Mouse (Mus musculus) heart, adult 18-20 months (tissue): ENCODE measurements at regions not wholly inside any gene's neighbourhood (a gene's known extent, or its start where the extent isn't known, plus 50 kb on each side); places are given as distances from the start of the nearest gene placed in this dataset.
"Not testable (repeated sequence)": the region's sequence is repeated elsewhere in the genome, so short reads cannot be mapped to it uniquely, and the experiment has no call there.

Experiments
- DNase-seq, 2 experiments: peaks; one replicate each; pipeline ENCODE4 v3.0.0; 2021 to 2022; ENCODE audit warnings: mixed read lengths in 1 of 2

GRCm38 (mm10) chr13:52331068-52331467 is 200.0 kb downstream of the Diras2 start:
- DNase-seq = no peak

GRCm38 (mm10) chr13:52334962-52335361 is 196.1 kb downstream of the Diras2 start:
- DNase-seq = no peak

GRCm38 (mm10) chr13:52337936-52338335 is 193.1 kb downstream of the Diras2 start:
- DNase-seq = no peak

GRCm38 (mm10) chr13:52339156-52339555 is 191.9 kb downstream of the Diras2 start:
- DNase-seq = no peak

- no peak for DNase-seq
Measured at GRCm38 (mm10) chr13:52341981-52342380, 189.1 kb downstream of the Diras2 start.

GRCm38 (mm10) chr13:52344383-52344782 is 186.7 kb downstream of the Diras2 start:
- DNase-seq = no peak

GRCm38 (mm10) chr13:52344853-52345252 is 186.2 kb downstream of the Diras2 start:
- peak; percentile 5 to 6 for DNase-seq

- peak; percentile 9 to 10 for DNase-seq
Measured at GRCm38 (mm10) chr13:52345375-52346026, 185.6 kb downstream of the Diras2 start.

- no peak for DNase-seq
Measured at GRCm38 (mm10) chr13:52346027-52346375, 185.1 kb downstream of the Diras2 start.

GRCm38 (mm10) chr13:52347631-52348030 is 183.4 kb downstream of the Diras2 start:
- no peak for DNase-seq

- no peak for DNase-seq
Measured at GRCm38 (mm10) chr13:52349606-52350005, 181.5 kb downstream of the Diras2 start.

GRCm38 (mm10) chr13:52352576-52352975 is 178.5 kb downstream of the Diras2 start:
- DNase-seq = peak; percentile 6 to 37

- DNase-seq = no peak
Measured at GRCm38 (mm10) chr13:52353437-52353836, 177.6 kb downstream of the Diras2 start.

GRCm38 (mm10) chr13:52353966-52354365 is 177.1 kb downstream of the Diras2 start:
- DNase-seq = no peak

- not testable (repeated sequence) for DNase-seq
Measured at GRCm38 (mm10) chr13:52355921-52356320, 175.2 kb downstream of the Diras2 start.

GRCm38 (mm10) chr13:52359332-52359731 is 171.7 kb downstream of the Diras2 start:
- DNase-seq = not testable (repeated sequence)

- DNase-seq = no peak
Measured at GRCm38 (mm10) chr13:52361177-52361846, 169.8 kb downstream of the Diras2 start.

- no peak for DNase-seq
Measured at GRCm38 (mm10) chr13:52362266-52362665, 168.8 kb downstream of the Diras2 start.

- DNase-seq = no peak
Measured at GRCm38 (mm10) chr13:52369851-52370250, 161.2 kb downstream of the Diras2 start.

- DNase-seq = no peak
Measured at GRCm38 (mm10) chr13:52371986-52372385, 159.1 kb downstream of the Diras2 start.

- no peak for DNase-seq
Measured at GRCm38 (mm10) chr13:52374781-52375180, 156.3 kb downstream of the Diras2 start.

- no peak for DNase-seq
Measured at GRCm38 (mm10) chr13:52378236-52378635, 152.8 kb downstream of the Diras2 start.

- no peak for DNase-seq
Measured at GRCm38 (mm10) chr13:52389271-52389670, 141.8 kb downstream of the Diras2 start.

GRCm38 (mm10) chr13:52395786-52396185 is 135.3 kb downstream of the Diras2 start:
- no peak for DNase-seq
